Mouse (Mus musculus) gastrocnemius, postnatal 4 days (tissue): ENCODE results near the gene Snapc2. TPM values are rescaled to one million over a fixed set of nuclear protein-coding genes. Genes with fewer than 3 reads are reported as not detected.
A peak's percentile ranks its signal among the peaks of the same experiment; 100 is the strongest.
"Not testable (repeated sequence)": the region's sequence is repeated elsewhere in the genome, so short reads cannot be mapped to it uniquely, and the experiment has no call there.

Experiments used
- DNase-seq, 2 experiments: peaks; one replicate each; pipeline ENCODE4 v3.0.0; 2021 to 2022; ENCODE audit warnings: low spot score in 2 of 2, mixed read lengths in 2 of 2
- total RNA-seq, 2 experiments: library from RNA; stranded (reverse); gene quantifications; 2 replicates each; pipeline ENCODE4 v1.2.3; 2021

Snapc2 gene
- total RNA-seq, 2 experiments from 2014 or later, result 21.7 to 22.5 TPM

DNA sequence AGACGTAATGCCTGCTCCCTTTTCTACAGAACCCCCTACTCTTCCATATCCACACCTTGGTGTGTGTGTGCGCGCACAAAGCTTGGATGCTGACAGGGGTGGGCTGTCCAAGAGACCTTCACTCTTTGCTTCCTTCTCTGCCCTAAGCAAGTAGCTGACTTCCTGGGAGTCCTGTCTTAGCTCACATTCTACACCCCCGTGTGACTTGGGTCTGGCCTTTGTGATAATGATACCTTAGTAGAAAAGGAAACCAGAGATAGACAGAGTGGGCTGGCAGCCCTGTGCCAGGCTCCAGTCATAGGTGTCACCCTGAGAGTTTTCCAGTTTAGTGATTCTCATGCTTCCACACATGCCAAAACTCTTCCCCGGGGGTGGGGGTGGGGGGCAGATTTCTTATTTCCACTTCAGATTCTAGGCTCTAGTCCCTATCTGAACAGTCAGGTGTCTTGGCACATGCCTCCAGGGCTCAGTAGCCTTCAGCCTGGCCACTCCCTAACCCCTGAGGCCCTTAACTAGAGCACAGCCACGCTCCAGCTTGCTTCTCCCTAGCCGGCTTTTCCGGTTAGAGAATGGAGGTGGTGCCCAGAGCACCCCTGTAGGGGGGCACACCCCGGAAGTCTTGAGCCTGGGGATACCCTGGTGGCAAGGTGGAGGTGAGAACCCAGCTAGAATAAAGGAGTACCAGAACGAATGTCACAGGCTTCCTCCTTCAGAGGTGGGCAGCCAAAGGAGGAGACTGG is 22.1 kb upstream of the Snapc2 start:
- no peak for DNase-seq

DNA sequence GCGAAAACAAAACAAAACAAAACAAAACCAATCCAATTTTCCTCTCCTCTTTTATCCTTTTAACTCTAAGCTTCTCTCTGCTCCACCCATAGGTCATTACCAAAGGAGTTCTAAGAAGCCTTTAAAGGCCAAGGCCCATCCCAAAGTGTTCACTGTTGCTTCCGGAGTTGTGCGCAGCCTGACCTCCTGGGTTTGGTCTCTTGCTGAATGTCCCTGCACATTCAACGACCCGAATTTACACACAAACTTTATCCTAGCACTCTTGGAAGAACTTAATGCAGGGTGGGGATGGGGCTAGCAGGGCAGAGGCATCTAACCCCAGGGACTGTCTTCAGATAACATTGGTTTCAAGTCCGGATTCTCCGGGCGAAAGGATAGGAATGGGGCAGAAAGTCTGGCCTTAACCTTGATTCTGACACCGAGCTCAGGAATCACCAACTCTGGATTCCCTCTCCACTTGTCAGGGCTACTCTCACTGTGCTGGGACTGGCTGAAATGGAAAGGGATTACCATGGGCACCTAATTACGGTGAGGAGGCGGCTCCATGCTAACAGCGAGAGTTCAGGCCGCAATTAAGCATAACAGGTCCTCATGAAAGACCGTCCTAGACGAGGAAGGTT is 15.0 kb upstream of the Snapc2 start:
- DNase-seq, result peak in 1 of 2 experiments; percentile 24

DNA sequence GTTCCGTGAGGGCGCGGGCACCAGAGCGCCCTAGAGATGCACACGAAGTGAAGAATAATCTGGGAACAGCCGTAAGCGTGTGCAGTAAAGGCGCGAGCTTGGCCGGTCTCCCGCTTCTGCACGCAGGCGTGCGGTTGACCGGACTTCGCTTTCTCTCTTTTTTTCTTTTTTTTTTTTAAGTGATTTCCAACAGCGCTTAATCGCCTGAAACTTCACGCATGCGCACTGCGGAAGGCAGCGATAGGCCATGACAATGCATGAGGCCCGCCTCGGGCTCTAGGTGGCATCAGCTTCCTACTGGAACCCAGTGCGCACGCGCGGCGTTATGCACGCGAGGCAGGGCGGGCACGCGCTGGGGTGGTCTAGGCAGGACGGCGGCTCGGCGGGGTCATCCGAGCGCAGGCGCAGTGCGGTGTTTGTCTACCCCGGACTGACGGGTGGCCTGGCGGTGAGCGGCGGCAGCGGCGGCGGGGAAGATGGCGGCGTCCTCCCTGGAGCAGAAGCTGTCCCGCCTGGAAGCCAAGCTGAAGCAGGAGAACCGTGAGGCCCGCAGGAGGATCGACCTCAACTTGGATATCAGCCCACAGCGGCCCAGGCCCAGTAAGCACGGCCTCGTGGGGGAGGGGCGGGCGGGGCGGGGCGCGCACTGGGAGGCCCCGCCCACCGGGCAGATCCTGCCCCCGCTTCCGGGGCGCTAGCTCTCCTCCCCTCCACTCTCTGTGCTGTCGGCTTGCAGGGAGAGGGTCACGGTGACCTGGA is 14.3 kb upstream of the Snapc2 start, which contains the start of the genes Map2k7 and Gm49320:
TSS of gene Map2k7 (plus strand) at position 307 of the 759 bp plus-strand sequence.
TSS of gene Gm49320 (plus strand) at position 432 of the 759 bp plus-strand sequence.
- DNase-seq, result peak; percentile 100

- DNase-seq, result no peak
Measured at GRCm38 (mm10) chr8:4239193-4239890, 13.5 kb upstream of the Snapc2 start.

DNA sequence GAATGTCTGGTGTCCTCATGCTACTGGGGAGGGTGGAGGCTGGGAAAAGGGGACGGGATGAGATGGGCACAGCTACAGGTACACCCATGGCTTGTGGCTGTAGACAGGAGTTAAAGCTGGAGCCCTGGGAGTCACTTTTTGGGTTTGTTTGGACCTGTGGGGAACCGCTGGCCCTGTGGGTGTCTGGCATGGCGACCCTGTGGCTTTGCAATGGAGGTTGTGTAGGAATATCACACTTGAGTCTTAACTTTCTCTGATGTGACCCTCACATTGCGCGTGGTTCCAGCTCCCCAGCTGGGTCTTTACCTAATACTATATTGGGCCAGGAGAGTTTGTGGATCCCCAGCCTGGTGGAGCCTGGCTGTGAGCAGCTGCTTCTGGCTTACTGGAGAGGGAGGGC is 7.8 kb upstream of the Snapc2 start:
- DNase-seq, result no peak

GRCm38 (mm10) chr8:4245737-4246136 is 7.1 kb upstream of the Snapc2 start:
- DNase-seq, result no peak

GRCm38 (mm10) chr8:4247241-4247640 is 5.6 kb upstream of the Snapc2 start:
- DNase-seq, result no peak

DNA sequence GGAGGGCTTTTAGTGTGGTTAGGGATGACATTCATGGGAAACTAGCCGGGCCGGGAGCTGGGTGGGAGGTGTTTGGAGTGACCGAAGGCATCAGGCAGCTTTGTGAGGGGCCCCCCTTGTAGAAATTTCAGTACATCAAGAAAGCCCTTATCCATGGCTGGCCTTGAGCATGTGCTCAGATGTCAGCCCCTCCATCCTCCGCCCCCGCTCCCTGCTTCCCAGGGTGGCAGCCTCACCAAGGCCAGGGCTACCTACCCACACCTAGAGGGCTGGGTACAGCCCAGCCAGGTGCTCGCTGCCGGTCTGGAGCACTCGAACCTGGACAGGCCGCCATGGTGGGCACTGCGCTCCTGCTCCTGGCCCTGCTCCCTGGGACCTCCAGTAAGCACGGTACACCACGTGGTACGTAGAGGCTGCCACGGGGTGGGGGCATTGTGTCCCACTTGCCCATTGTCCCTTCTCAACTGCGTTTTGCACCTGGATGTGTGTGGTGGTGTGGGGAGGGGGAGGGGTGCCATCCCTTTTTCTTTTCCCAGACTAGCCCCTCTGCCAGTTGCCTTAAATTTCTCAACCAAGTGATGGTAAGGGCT is 4.8 kb upstream of the Snapc2 start, which contains the start of gene Tgfbr3l:
TSS of gene Tgfbr3l (plus strand) at position 264 of the 590 bp plus-strand sequence.
- DNase-seq, result no peak

GRCm38 (mm10) chr8:4249213-4249612 is 3.7 kb upstream of the Snapc2 start:
- peak; percentile 61 to 67 for DNase-seq

DNA sequence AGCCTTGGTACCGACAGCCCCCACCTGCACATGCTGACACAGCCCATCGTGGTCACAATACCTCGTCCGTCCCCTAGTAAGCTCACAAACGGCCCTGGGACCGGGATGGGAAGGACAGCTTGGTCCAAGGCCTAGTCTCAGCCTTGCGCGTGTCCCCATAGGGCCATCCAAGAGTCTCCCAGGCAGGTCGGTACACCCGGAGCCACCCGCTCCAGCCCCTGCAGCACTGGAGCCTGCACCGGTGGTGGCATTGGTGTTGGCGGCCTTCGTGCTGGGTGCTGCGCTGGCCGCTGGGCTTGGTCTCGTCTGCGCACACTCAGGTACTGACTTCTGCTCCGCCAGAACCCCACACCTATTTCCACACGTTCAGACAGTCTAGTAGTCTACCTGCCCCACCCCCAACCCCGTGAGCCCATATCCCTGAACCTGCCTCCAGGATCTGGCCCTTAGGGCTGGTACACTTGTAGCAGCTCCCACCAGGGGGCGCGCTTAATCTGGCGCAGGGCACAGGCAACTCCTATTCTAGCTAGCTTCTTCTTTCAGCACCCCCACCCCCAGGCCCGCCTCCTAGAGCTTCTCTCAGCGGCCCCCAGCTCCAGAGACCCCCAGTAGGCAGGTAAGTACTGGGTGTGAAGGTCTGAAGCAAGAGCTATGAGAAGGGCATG is 2.4 kb upstream of the Snapc2 start:
- DNase-seq, result peak; percentile 81 to 85

DNA sequence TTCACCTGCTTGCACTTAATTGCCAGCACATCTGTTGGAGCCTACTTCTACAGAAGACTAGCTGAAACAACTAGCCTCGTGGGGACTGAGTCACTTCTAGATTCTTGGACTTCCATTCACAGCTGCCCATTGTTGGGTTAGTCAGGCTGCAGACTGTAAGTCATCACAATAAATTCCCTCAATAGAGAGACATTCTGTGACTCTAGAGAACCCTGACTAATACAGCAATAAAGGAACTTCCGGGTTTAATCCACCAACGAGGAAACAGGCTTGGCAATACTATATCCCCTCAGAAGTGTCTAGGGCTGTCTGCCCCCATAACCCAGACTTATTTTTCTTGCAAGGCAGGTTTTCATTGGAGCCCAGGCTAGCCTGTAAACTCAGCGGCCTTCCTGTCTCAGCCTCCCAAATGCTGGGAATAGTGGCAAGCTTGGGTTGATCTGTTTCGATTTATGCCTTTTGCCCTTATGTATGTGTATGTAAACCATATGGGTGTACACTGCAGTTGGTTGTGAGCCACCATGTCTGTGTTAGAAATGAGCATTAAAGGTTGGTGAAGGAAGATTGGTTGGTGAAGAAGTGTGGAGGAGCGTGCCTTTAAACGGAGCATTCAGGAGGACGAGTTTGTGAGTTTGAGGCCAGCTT is 642 bp upstream of the Snapc2 start:
- no peak for DNase-seq

DNA sequence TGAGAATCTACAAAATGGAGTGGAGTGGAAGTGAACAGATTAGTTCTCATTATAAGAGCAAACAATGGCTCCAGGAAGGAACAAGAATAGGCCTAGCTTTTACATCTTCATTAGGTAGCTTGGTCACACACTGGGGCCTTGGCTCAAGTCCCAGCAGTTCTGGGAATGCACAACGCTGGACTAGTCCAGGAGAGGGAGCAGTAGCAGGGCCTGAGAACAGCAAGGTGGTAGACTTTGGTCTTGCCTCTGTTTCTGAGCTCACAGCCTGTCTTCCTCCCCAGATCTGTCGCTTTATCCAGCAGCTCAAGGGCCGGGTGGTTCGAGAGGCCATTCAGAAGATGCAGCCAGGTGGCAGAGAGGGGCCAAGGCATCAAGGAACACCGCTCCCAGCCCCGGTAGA is 1.1 kb downstream of the Snapc2 start:
- peak in 1 of 2 experiments; percentile 50 for DNase-seq

GRCm38 (mm10) chr8:4255471-4255870 is 2.6 kb downstream of the Snapc2 start:
- not testable (repeated sequence) for DNase-seq

GRCm38 (mm10) chr8:4256911-4257310 is 4.0 kb downstream of the Snapc2 start:
- DNase-seq, result no peak

- no peak for DNase-seq
Measured at GRCm38 (mm10) chr8:4257350-4257749, 4.5 kb downstream of the Snapc2 start.

GRCm38 (mm10) chr8:4258233-4258632 is 5.4 kb downstream of the Snapc2 start:
- peak; percentile 63 to 81 for DNase-seq

DNA sequence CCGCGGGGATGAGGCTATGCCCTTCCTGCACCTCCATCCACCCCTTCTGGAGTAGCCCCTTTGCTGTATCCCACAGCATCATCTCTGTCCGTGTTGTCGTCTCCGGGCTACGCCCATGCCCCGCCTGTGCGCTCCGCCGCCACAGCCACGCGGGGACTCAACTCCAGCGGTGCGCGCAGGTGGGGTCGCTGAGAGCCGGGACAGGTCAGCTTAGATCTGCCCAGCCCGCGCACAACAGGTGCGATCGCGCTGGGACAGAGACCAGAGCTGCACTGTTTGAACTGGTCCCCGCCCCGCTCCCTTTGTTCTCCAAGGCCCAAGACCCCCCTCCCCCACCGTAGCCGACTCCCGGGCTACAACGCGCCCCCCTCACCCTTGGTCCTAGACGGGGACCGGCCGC is 5.8 kb downstream of the Snapc2 start:
- no peak for DNase-seq

DNA sequence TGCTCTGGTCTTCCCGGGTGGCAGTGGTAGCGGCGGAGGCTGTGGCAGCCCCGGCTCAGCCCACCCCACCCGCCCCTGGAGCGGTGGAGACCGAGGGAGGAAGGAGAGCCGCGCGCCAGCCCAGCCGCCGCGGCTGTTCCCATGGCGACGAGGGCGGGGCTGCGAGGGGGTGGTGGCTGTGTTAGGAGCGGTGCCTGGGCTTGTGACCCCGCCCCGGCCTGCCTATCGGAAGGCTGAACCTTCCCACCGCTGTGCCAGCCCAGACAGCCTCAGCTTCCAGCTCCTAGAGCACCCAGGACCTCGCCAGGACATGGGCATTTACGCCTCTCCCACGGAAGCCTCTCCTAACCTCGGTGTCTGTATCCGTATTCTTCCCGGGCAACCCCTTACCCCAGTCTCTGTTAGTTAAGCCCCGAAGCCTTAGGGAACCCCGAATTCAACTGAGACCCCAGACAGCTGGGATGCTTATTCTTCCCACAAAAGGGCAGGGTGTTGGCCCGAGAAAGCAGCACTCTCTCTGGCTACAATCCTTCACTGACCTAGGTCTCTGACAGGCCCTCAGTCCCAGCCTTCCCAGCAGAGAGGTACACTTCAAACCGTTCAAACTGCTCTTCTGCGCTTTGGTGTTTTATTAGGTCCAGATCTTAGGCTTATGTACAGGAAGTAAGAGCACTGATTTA is 6.4 kb downstream of the Snapc2 start, which contains the start of gene Ctxn1:
TSS of gene Ctxn1 (minus strand) at position 150 of the 680 bp plus-strand sequence.
- DNase-seq, result peak; percentile 82 to 92

GRCm38 (mm10) chr8:4259805-4260170 is 6.9 kb downstream of the Snapc2 start:
- DNase-seq, result no peak
